Mouse (Mus musculus) testis, postnatal 10 days (tissue): ENCODE measurements around the gene Stk32b.

ENCODE experiments used
- DNase-seq: peaks from one replicate; pipeline ENCODE4 v3.0.0; 2021; ENCODE audit warnings: low spot score

Stk32b gene

DNA sequence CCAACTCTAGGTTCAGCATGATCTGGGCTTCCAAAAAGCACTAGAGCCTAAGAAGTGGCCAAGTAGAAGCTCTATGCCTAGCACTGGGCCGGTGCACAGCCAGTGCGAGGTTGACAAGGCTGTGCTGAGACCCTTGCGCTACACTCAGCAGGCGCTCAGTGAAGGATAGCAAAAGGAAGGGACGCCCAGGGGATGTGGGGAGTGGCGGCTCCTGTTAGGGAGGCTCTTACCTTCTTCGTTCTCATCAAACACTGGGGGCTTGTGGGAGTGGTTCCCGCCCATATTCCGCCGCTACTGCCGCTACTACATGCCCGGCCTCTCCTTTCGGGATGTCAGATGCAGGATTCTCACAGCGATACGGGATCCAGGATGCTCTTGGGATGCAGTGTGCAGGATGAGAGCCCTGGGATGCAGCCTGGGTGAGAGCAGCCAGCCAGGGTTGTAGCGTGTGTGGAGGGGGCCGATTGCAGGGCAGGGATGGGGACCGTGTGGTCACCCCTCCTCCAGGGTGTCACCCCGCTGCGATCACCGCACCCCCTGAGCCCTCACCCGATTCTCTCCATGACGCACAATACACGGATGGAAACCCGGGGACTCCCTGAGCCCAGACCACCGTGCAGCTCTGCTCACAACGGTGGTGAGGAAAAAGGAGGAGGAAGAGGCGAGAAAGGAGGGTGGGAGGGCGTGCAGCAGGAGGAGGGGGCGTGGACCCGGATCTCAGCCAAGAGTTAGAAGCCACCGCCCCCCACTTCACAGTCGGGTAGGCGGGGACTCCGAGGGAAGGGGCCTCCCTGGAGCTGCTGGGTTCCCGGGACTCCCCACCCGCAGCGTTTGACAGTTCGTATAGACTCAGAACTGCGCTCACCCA, at the start of gene Stk32b:
Stk32b (minus strand) TSS at position 667 of the 868 bp plus-strand sequence.
- DNase-seq: peak; percentile 51

DNA sequence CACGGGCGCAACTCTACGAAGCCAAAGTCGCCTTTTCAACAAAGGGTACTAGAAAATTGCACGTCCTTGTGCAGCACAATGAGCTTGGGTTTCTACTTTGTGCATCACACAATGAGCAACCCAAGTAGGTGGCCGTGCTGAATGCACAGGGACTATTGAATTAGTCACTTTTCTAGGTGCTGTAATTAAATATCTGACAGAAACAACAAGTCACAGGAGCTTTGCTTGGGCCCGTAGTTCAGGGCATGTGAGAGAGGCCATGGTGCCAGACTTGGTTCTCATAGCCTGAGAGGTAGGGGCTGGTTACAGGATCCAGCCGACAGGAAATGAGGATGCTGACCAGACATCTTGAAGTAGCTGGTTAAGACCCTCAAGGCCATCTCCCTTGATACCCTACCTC, 48.9 kb upstream of the Stk32b start:
- no peak for DNase-seq

DNA sequence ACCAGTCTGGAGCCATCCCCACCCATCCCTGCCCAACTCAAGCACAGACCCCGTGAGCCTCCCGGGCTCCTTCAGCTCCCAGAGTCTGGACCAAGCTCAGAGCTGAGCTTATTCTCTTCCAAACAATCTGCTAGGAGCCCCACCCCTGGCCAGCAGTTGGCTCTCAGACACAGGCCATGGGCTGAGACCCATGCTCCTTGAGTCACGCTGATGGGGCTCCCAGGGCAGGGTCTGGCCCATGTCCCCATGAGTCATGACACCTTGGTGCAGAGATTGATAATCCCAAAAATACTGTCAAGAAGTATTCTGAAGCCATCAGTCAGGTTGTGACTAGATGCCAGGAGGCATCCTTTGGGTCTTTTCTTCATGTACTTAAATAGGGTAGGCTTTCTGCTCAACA, 45.1 kb upstream of the Stk32b start:
- no peak for DNase-seq

DNA sequence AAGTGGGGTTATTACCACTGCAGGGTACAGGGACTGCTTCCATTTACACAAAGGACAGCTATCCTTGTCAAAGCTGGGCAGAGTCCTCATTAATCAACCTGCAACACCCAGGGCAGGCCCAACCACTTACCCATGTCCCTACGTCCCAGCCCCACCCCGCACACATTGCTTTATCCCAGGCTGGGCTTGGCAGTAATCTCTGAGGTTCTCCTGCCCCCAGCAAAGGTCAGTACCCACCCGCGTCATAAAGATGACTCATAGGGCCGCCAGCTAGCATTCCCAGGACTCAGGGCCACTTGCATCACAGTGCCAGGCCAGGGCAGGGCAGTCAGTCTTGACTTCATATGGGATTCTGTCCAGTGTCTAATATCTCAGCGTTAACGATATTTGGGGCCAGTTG, 36.4 kb upstream of the Stk32b start:
- no peak for DNase-seq

DNA sequence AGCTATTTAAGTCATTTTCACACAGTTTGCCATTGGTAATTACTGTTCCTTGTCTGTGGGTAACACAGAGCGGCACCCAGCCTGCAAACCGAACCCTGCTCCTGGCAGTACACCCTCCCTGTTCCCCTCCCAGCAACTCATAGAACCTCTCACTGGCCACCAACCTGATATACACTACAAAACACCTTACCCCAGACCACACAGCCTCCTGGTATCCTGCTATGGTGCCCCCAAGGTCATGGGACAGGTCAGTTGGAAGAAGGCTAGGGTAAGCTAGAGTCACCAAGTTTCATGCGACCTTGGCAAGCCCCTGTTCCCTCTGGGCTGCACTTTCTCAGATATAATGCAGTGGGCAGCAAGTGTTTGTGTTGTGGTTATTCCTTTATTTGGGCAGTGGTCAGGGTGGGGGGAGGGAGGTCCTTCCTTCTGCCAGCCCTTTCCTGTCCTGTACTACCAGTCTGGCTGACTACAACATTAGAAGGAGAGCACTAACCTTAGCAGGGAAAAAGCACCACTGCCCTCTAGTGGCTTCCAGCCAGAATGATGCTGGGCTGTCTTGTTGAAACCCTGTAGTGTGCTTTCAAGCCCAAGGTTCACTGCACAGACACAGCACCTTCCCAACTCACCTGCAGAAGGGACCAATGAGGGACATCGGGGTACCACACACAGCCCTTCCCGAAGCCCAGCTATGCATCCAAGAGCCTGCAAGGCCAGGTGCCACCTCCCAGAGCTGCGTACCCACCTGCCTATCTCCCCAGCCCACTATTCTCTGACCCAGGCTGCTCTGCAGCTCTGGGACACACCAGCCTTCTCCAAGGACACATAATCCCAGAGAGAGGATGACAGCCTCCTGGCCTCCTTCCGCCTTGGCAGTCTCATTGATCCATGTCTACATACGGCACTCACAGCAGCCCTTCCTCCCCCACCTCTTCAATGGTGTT, 35.3 kb upstream of the Stk32b start:
- DNase-seq: peak; percentile 72

DNA sequence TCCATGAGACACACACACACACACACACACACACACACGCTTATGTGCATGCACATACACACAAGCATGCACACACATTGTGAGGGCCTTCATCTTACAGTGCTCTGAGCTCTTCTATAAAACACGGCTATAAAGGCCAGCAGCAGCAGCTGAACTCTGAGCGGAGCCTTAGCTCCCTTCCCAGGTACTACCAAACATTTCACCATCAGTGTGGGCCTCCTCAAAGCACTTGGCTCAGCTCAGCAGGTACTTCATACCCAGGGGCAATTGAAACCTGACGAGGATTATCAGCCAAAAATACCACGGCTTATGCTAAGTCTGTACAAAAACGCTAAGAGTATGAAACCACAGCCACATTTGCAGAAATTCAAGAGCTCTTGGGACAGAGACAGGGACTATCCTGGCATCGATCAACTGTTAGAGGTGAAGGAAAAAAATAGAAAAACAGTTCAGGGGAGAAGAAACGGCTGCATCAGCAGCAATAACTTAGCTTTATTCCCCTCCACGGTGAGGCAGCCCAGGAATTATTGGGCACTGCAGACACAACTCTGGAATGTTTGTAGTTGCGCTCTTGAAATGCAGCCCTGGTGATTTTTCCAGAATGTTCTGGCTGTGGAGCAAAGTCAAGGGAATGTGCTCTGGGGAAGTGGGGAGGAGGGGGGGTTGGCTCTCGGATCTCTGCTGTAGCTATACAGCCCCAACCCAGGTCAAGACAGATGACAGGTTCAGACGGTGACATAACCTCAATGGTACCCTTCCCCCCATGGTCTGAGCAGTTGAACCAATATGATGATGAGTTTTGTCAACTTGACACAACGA, 27.1 kb upstream of the Stk32b start:
- no peak for DNase-seq

DNA sequence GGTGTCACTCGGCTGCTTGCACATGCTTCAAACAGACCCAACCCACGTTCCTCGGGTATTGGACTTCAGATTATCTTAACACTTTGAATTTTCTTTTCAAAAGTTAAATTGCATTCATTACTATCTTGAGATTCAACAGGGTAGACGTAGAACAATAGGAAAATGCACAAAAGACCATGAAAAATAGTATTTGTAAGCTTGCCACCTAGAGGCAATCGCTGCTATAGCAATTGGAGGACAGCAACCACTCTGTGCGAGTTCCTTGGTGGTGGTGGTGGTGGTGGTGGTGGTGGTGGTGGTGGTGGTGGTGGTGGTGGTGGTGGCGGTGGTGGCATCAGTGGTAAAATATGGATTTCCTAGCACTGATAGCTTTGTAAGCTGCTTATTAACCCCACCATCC, 19.2 kb upstream of the Stk32b start:
- DNase-seq: no peak

DNA sequence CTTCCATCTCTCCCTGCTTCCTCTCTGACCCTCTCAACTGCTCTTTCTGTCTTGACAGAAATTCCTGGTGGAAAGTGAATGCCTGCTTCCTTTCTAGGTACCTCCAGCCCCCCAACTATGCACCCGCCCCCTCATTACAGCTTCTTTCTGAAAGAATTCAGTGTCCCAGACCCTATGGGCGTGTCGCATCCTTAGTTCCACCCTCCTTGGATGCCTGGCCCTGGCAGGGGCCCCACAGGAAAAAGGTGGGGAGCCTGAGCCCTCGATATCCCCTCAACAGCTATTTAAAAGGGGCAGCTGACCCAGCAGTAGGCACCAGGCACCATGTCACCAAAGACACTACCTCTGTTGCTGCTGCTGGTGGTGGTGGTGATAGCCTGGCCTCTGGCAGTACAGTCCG, 18.3 kb upstream of the Stk32b start, which contains the start of gene Cytl1:
Cytl1 (plus strand) TSS at position 296 of the 400 bp plus-strand sequence.
- DNase-seq: no peak

DNA sequence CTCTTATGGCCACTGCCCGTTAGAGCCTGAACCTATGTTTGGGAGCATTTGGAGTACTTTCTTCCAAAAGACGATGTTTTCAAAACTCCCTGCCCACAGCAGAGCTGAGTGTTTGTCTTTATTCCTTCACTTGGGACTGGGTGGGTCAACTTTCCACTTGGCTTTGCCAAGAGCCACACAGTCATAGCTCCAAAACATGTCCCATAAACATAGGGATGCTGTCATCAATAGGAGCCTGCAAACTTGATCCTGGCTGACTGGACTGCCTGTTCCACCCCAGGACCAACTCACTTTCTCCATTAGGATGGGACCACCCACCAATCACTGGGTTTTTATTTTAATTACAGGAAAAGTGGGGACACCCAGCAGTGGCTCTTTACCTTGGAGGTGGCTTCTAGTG, 13.8 kb upstream of the Stk32b start:
- no peak for DNase-seq

DNA sequence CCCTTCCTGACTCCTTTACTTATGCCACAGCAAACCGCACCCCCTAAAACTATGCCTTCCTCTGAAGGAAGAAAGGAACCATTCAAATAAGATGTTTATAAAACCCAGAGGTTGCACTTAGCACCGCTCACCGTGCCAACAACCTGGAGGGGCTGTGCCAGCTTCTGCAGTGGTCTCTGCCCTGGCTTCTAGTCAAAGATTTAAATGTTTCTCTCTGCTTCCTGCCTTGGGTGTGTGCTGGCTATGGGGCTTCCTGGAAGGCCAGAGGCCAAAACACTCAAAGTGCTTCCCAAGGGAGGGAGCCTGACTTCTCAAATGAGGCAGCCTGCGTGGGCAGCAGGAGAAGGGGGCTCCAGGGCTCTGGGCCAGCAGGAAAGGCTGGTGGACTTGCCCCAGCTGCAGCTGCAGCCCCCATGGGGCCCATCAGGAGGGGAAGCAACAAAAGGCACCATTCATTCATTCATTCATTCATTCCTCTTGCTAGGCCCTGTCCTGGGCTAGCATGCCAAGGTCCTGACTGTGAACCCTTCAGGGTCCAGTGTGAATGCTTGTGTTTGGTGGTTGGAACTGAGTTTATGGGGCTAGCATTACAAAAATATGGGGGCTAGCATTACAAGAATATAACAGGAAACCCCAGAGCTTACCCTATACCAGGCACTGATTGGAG, 8.4 kb upstream of the Stk32b start:
- DNase-seq: no peak

DNA sequence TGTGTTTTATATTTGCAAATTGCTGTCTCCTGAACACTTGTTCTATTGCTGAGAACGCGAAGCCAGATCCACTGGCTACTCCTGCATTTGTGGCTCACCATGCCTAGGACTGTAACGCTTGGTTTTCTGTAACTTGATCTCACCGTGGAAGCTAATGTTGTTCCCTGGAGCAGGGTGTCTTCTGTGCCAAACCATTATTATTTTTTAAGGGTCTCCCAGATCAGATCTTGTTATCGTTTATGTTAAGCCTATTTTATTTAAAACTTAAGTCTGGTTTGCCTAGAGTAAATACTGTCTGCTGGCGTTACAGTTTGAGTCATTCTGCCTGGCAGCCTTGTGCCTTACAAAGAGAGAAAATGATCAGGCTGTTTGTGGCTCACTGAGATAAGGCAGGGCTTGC, 3.7 kb upstream of the Stk32b start:
- DNase-seq: no peak

DNA sequence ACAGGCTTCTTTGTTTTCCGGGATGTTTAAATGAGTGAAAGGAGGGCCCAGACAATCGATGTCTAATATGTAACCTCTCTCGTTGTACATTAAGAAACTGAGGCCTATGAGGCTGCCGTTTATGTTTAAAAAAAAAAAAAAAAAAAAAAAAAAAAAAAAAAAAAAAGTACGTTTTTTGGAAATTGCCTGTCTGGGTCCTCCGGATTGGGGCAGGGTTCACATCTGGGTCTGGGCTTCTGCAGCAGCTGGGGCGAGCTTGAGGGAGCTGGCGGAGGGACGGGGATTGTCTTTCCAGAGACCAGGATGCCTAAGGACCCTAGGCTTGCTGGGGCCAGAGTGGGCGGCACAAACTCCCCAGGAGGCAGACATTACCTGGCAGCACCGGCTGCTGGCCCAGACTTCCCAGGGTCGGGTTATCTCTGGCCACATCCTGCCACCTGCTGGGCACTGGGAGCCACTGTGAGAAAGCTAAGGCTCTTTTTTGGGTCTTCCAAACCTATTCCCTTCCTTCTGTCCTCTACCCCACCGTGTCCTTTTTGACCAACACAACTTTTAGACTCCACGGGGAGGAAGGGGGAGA, 503 bp upstream of the Stk32b start:
- peak; percentile 58 for DNase-seq

DNA sequence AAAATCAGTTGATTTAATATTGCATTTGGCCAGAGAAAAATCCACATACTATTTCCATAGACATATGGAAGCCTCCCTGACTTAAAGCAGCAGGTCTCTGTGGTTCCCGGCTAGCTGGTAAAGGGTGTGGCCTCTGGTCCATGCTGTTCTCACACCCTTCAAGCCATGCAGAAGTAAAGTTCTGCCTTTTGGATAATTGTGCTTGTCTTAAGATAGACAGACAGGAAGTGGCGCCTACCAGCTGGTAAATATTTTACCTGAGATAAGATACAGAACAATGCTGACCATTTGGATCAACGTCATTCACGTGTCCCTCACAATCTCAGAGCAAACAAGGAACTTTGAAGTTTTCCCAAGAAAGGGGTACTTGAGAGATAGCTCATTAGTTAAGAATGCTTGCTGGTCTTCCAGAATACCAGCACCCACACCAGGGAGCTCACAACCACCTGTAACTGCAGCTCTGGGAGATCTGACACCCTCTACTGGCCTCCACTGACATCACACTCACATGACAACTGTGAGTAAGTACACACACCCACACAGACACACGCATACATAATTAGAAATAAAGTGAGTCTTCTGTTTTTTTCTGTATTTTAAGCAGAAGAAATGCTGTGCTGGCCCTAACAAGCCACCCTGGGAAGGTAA, 7.6 kb downstream of the Stk32b start:
- DNase-seq: no peak

DNA sequence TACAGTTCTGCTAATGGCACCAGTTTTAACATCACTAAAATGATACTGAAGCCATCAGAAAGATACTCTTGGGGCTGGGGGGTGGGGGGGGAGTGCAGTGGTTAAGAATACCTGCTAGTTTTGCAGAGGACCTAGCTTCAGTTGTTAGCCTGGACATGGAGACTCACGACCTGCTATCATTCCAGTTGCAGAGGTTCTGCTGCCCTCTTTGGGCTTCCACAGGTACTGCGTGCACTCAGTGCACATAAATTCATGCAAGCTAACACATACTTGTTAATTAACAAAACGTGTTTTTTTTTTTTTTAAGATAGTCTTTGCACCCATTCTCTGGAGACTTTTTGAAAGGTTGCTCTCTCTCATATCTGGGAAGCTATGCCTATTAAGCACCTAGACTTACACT, 8.8 kb downstream of the Stk32b start:
- no peak for DNase-seq

DNA sequence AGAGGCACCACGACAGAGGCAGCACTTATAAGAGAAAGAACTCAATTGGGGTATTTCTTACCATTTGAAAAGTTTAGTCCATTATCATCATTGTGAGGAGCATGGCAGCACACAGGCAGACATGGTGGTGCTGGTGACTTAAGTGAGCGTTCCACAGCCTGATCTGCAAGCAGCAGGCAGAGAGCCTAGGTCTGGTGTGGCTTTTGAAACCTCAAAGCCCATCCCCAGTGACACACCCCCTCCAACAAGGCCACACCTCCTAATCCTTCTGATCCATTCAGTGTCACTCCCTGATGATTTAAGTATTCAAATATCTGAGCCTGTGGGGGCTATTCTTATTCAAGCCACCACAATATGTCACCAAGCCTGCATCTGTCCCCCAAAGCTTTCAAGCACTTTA, 12.0 kb downstream of the Stk32b start:
- DNase-seq: no peak

DNA sequence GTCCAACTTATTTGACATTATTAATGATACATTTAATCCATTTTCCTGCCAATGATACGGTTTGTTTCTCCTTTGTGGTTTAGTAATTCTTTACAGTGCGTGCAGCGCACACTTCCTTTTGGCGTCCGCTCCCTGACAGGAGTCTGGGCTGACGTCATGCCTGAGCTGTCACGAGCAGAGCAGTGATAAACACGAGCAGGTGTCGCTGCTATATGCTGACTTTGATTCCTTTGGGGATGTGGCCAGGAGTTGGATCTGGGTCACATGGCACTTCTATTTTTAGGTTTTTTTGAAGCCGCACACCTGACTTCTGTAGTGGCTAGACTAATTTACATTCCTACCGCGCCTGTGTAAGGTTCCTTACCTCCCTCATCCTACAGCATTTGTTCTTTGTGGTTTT, 17.2 kb downstream of the Stk32b start:
- no peak for DNase-seq

DNA sequence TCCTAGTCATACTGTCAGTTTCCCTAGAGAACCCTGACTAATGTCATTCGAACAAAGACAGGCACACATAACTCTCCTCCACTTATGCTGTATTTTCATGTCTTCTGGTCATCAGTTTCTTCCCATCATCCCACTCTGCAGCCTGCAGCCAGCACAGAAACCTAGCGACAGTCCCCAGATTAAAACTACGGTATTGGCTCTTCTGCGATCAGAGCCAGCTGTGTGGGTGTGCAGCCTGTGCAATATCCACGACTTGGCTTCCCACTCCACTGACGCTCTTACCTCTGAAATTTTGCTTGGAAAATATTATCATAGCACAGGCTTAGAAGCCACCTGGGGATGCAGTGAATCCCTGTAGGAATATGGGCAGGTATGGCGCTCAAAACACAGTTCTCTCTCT, 19.7 kb downstream of the Stk32b start:
- DNase-seq: no peak

DNA sequence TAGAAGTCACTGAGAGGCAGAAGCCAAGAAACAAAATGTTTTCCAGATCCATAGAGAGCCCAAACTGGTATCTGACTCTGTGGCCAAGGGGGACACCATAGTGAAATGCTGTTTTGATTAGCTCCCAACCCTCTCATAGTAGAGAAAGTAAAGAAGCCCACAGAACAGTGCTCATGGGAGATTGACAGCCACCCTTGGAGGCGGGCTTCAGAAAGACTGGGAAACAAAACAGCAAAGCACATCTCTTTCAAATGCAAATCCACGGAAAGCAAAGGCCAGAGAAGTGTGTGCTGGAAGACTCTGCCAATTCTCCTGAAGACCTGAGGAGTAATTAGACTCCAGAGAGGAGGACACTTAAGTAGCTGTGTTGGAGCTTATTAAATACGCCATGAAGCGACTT, 21.2 kb downstream of the Stk32b start:
- no peak for DNase-seq

DNA sequence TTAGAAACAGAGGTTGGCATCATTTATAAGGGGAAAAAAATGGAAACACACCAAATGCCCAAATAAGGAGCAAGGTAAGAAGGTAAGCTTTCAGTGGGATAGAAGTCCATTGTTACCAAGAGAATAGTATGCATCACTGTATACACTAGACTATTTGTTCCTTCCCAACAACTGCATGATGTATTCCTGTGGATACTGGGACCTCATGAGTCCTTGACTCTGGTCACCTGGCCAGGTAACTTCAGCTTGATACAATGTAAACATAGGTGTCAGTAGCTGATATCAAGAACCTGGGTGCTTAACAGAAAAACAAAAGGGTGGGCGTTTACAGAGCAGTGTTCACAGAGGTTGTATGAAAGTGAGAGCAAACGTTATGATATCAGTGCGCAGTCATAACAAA, 24.2 kb downstream of the Stk32b start:
- DNase-seq: no peak

DNA sequence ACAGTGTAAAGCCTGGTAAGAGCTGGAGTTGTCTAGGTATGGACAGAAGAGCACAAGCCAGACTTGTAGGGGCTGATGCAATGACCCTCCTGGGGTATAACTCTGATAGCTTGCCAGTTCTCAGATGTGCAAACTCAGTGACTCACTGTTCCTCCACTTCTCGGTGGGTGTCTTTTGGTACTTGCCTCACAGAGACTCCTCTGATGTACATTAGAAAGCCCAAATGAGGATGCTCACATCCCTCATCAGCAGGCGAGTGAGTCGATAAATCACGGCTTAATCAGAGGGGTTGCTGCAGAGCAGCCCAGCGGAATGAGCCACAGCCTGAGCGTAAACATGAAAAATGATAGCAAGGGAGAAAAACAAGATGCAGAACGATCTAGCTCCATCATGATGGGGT, 46.2 kb downstream of the Stk32b start:
- DNase-seq: no peak

DNA sequence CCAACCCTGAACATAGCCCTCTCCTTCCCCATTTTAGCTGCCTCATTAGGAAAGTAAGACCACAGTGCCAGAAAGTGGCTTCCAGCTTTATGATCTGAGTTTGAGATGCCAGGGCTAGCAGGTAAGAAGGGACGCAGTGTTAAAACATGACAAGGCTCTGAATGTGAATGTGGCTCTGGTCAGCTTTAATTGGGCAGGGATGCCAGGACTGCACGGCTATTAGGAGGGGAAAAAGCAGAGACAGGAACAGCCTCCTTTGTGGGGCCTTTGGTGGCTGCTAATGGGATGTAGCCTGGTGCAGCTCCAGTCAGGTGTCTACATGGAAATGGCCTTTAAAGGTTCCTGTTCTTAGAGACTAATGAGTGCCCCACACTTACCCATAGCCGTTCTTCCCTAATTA, 52.0 kb downstream of the Stk32b start:
- no peak for DNase-seq
